Mouse (Mus musculus) embryonic facial prominence, embryonic 15.5 days (tissue): ENCODE measurements around the gene Pip4k2c. TPM values are rescaled to one million over a fixed set of nuclear protein-coding genes. Genes with fewer than 3 reads are reported as not detected.

ENCODE experiments used
- polyA plus RNA-seq: library from polyadenylated mRNA; unstranded; fragments of >200 nt; fragmentation: Nextera tagmentation; extraction: Ambion mirVana; gene quantifications from 2 replicates; pipeline ENCODE4 v1.2.1, GENCODE M21; 2015

Gene Pip4k2c
- polyA plus RNA-seq, 1 experiment from 2014 or later = 31.3 TPM

Other genes starting within 250 kb of the Pip4k2c start
- gene Ctdsp2, start 232.9 kb downstream of the Pip4k2c start, polyA plus RNA-seq = 92.5 and 93.9 TPM in 2 replicates
- gene Avil, start 210.9 kb downstream of the Pip4k2c start, polyA plus RNA-seq = 1.6 and 1.8 TPM in 2 replicates
- 68.8 and 75.4 TPM in 2 replicates for gene Tsfm, start 180.7 kb downstream of the Pip4k2c start, polyA plus RNA-seq
- 55.2 and 61.7 TPM in 2 replicates for gene Mettl1, start 170.2 kb downstream of the Pip4k2c start, polyA plus RNA-seq
- 1.3 TPM in 2 replicates for gene Eef1akmt3, start 170.1 kb downstream of the Pip4k2c start, polyA plus RNA-seq
- 0.13 and 0.41 TPM in 2 replicates for gene Cyp27b1, start 163.3 kb downstream of the Pip4k2c start, polyA plus RNA-seq
- 1.8 and 2.4 TPM in 2 replicates for gene March9, start 151.4 kb downstream of the Pip4k2c start, polyA plus RNA-seq
- 1,372 and 1,398 TPM in 2 replicates for gene Cdk4, start 148.1 kb downstream of the Pip4k2c start, polyA plus RNA-seq
- 175 and 177 TPM in 2 replicates for gene Tspan31, start 141.3 kb downstream of the Pip4k2c start, polyA plus RNA-seq
- 0.45 and 0.49 TPM in 2 replicates for gene Agap2, start 136.3 kb downstream of the Pip4k2c start, polyA plus RNA-seq
- 101 TPM in 2 replicates for gene Os9, start 90.5 kb downstream of the Pip4k2c start, polyA plus RNA-seq
- gene B4galnt1, start 46.4 kb downstream of the Pip4k2c start, polyA plus RNA-seq = 11.0 and 12.7 TPM in 2 replicates
- 1.6 and 1.9 TPM in 2 replicates for gene Slc26a10, start 30.9 kb downstream of the Pip4k2c start, polyA plus RNA-seq
- gene Arhgef25, start 21.5 kb downstream of the Pip4k2c start, polyA plus RNA-seq = 116 TPM in 2 replicates
- 152 and 179 TPM in 2 replicates for gene Dtx3, start 15.9 kb downstream of the Pip4k2c start, polyA plus RNA-seq
- gene Kif5a, start 51.8 kb upstream of the Pip4k2c start, polyA plus RNA-seq = 6.9 and 7.6 TPM in 2 replicates
- 206 and 212 TPM in 2 replicates for gene Dctn2, start 54.8 kb upstream of the Pip4k2c start, polyA plus RNA-seq
- 19.6 and 20.8 TPM in 2 replicates for gene Mbd6, start 77.4 kb upstream of the Pip4k2c start, polyA plus RNA-seq
- 101 and 105 TPM in 2 replicates for gene Mars, start 100.2 kb upstream of the Pip4k2c start, polyA plus RNA-seq
- gene Arhgap9, start 110.4 kb upstream of the Pip4k2c start, polyA plus RNA-seq = 5.1 and 5.2 TPM in 2 replicates
- gene Gli1, start 130.4 kb upstream of the Pip4k2c start, polyA plus RNA-seq = 15.7 and 16.1 TPM in 2 replicates
- 0.05 and 0.07 TPM in 2 replicates for gene Inhbe, start 142.8 kb upstream of the Pip4k2c start, polyA plus RNA-seq
- 0.12 TPM in 1 of 2 replicates, not detected in the other for gene Inhbc, start 158.8 kb upstream of the Pip4k2c start, polyA plus RNA-seq
- gene R3hdm2, start 168.7 kb upstream of the Pip4k2c start, polyA plus RNA-seq = 40.0 and 40.1 TPM in 2 replicates